Mouse (Mus musculus): Measurements from ENCODE around the gene Il6st.

- TF ChIP-seq MAX (IDR thresholded peaks at IDR 0.05) (no peak), CTCF (IDR thresholded peaks at IDR 0.05; ENCODE audit: control insufficient read depth, insufficient read depth, insufficient read length) (no peak), CEBPB (IDR thresholded peaks at IDR 0.05; ENCODE audit: low read depth) (no peak), USF1 (IDR thresholded peaks at IDR 0.05; ENCODE audit: low read depth) (no peak), MYOG (IDR thresholded peaks at IDR 0.05; ENCODE audit: control insufficient read depth, extremely low read depth, insufficient read length) (no peak), MYOD1 (IDR thresholded peaks at IDR 0.05; ENCODE audit: control insufficient read depth, insufficient read length, low read depth) (no peak)
Observed at GRCm38 (mm10) chr13:112494590-112494989, 30.7 kb downstream of the Il6st start.
